Mouse (Mus musculus): ENCODE results near the gene Yjefn3. TPM values are rescaled to one million over a fixed set of nuclear protein-coding genes. Genes with fewer than 3 reads are reported as not detected.

Yjefn3 gene
- polyA plus RNA-seq, 1 experiment from 2014 or later: 4.2 TPM

DNA sequence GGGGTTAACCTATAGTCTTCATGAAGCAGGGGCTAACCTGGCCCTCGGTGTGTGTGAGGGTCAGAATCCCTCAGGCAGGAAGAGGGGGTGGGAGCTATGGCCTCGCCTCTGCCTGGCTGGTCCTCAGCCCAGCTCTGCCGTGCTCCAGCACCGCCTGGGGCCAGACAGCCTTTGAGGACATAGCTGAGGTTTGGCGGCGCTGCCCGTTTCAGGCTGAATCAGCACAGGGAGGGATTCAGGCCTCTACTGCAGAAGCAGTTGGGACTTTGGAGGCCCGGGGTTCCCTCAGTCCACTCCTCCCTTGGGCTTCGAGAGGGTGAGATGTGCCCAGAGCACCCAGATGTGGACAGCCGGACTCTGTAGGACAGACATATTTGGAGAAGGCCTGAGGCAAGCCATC, 26.4 kb downstream of the Yjefn3 start:
- Histone ChIP-seq H3K36me3 (no peaks in the 10 kb centered on the region), H3K4me2 (replicated peaks) (no peak overlapping the region), H3K9ac (no peak overlapping the region), H3K4me1 (replicated peaks) (peaks cover 4% of the 10 kb centered on the region), H3K27ac (no peak overlapping the region), H3K9me3 (no peaks in the 10 kb centered on the region), H3K27me3 (replicated peaks) (peaks cover 29% of the 10 kb centered on the region), H3K4me3 (replicated peaks) (no peak overlapping the region)
- no peak for ATAC-seq
- 41% methylated on average over 10 of the region's 10 CpGs for WGBS

DNA sequence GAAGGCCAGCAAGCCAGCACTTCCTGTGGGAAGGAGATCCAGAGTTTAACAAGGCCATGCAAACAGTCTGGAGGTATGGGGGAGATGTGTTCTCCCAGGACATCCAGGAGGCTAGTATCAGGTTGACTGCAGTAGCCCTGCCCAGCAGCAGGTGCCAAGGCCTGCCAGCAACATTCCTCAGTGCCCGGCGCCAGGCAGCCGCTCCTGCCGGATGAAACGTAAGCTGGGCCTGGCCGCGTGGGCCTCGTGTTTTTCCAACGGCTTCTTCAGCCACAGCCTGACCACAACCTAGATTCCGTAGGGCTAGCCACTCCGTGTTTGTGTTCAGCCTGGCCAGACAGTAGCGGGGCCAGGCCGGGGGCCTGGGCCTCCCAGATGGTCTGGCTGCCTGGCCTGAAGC, 27.9 kb downstream of the Yjefn3 start:
- no peaks in the 10 kb centered on the region for H3K36me3 ChIP-seq
- no peak overlapping the region for H3K9ac ChIP-seq
- H3K4me3 ChIP-seq (replicated peaks): no peak overlapping the region
- WGBS: 79% methylated on average over 13 of the region's 13 CpGs
- no peak overlapping the region for H3K4me2 ChIP-seq (replicated peaks)
- peaks cover 15% of the 10 kb centered on the region for H3K27me3 ChIP-seq (replicated peaks)
- H3K9me3 ChIP-seq: no peaks in the 10 kb centered on the region
- H3K27ac ChIP-seq: no peak overlapping the region
- no peak for ATAC-seq
- no peaks in the 10 kb centered on the region for H3K4me1 ChIP-seq (replicated peaks)

GRCm38 (mm10) chr8:69874155-69874554, 28.4 kb downstream of the Yjefn3 start:
- no peaks in the 10 kb centered on the region for H3K36me3 ChIP-seq
- no peak overlapping the region for H3K9ac ChIP-seq
- H3K4me3 ChIP-seq (replicated peaks): no peak overlapping the region
- ATAC-seq: no peak
- peaks cover 10% of the 10 kb centered on the region for H3K27me3 ChIP-seq (replicated peaks)
- H3K4me2 ChIP-seq (replicated peaks): no peak overlapping the region
- 12% methylated on average over 9 of the region's 9 CpGs for WGBS
- H3K9me3 ChIP-seq: no peaks in the 10 kb centered on the region
- no peak overlapping the region for H3K27ac ChIP-seq
- H3K4me1 ChIP-seq (replicated peaks): no peaks in the 10 kb centered on the region

DNA sequence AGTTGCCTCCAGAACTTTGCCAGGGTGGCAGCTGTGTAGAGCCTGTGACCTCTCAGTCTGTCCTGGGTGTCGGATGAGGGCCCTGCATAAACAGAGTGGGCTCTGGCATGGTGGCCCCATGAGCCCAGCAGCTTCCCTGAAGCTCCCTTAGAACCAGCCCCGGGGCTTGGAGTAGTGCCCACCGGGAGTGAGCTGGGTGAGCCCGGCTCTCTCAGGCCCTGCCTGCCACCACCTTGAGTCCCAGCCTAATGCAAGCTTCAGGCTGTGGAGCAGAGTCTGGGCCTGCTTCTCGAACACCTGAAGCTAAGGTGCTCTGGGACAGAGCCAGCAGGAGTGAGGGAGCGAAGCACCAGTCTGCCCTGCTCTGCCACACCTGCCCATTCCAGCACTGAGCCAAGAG, 31.6 kb downstream of the Yjefn3 start:
- H3K9ac ChIP-seq: no peak overlapping the region
- no peak overlapping the region for H3K4me2 ChIP-seq (replicated peaks)
- H3K27ac ChIP-seq: no peak overlapping the region
- no peaks in the 10 kb centered on the region for H3K4me1 ChIP-seq (replicated peaks)
- no peak overlapping the region for H3K4me3 ChIP-seq (replicated peaks)
- no peaks in the 10 kb centered on the region for H3K9me3 ChIP-seq
- H3K36me3 ChIP-seq: no peaks in the 10 kb centered on the region
- WGBS: 81% methylated on average over 6 of the region's 6 CpGs
- no peak for ATAC-seq
- H3K27me3 ChIP-seq (replicated peaks): no peaks in the 10 kb centered on the region

DNA sequence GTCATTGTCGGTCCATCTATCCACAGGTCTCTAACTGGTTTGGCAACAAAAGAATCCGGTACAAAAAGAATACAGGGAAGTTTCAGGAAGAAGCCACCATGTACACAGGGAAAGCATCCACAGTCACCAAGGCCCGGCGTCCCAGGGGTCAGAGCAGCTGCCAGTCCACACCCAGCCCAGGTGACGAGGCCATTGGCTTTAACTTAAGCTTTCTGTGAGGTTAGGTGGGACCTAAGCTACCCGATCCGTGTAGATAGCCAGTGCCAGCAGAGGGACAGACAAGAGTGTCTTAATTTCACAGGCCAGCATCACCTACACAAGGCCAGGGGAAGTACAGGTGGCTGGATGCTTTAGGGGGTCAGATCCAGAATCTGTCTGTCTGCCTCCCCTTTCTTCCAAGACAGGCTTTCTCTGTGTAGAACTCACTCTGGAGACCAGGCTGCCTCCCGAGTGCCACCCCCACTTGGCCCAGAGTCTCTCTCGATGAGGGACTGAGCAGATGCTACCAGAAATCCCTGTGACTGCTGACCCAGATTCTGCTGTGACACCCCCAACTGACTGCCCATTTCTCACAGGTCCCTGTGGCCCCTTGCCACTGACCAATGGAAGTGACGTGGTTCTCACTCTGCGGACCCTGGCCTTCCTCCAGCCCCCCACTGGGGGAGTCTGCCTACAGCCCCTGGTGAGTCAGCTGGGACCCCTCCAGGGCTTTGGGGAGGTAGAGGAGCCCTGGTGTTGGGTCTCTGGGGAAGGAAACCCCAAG, 32.3 kb downstream of the Yjefn3 start:
- no peak overlapping the region for H3K9ac ChIP-seq
- ATAC-seq: no peak
- WGBS: 79% methylated on average over 11 of the region's 11 CpGs
- no peaks in the 10 kb centered on the region for H3K4me1 ChIP-seq (replicated peaks)
- no peak overlapping the region for H3K4me3 ChIP-seq (replicated peaks)
- no peaks in the 10 kb centered on the region for H3K9me3 ChIP-seq
- no peaks in the 10 kb centered on the region for H3K27me3 ChIP-seq (replicated peaks)
- no peaks in the 10 kb centered on the region for H3K36me3 ChIP-seq
- H3K27ac ChIP-seq: no peak overlapping the region
- H3K4me2 ChIP-seq (replicated peaks): no peak overlapping the region

GRCm38 (mm10) chr8:69867696-69868326, 34.7 kb downstream of the Yjefn3 start:
- ATAC-seq: no peak
- H3K4me1 ChIP-seq (replicated peaks): no peaks in the 10 kb centered on the region
- no peaks in the 10 kb centered on the region for H3K36me3 ChIP-seq
- H3K27me3 ChIP-seq (replicated peaks): no peaks in the 10 kb centered on the region
- no peak overlapping the region for H3K4me3 ChIP-seq (replicated peaks)
- no peaks in the 10 kb centered on the region for H3K9me3 ChIP-seq
- 77% methylated on average over 5 of the region's 5 CpGs for WGBS
- H3K27ac ChIP-seq: no peak overlapping the region
- no peak overlapping the region for H3K9ac ChIP-seq
- H3K4me2 ChIP-seq (replicated peaks): no peak overlapping the region

DNA sequence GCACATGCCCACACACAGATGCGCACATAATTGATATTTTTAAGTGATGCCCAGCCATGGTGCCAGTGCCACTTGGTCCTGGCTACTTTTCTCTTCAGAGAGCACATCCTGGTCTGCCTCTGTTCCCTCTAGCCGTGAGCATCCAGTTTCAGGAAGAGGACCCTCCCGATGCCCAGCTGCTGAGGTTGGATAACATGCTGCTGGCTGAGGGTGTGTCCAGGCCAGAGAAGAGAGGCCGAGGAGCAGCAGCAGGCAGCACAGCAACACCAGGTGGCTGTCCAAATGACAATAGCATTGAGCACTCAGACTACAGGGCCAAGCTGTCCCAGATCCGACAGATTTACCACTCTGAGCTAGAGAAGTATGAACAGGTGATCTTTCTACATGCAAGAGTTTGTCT, 38.3 kb downstream of the Yjefn3 start:
- Histone ChIP-seq H3K9me3 (no peaks in the 10 kb centered on the region), H3K27ac (no peak overlapping the region), H3K4me2 (replicated peaks) (no peak overlapping the region), H3K27me3 (replicated peaks) (no peaks in the 10 kb centered on the region), H3K9ac (no peak overlapping the region), H3K4me1 (replicated peaks) (no peaks in the 10 kb centered on the region), H3K36me3 (no peaks in the 10 kb centered on the region), H3K4me3 (replicated peaks) (no peak overlapping the region)
- 67% methylated on average over 5 of the region's 5 CpGs for whole genome bisulfite sequencing
- ATAC-seq: no peak

GRCm38 (mm10) chr8:69863387-69864020, 39.0 kb downstream of the Yjefn3 start:
- H3K4me2 ChIP-seq (replicated peaks): no peak overlapping the region
- no peaks in the 10 kb centered on the region for H3K4me1 ChIP-seq (replicated peaks)
- no peak overlapping the region for H3K9ac ChIP-seq
- no peak overlapping the region for H3K27ac ChIP-seq
- H3K9me3 ChIP-seq: no peaks in the 10 kb centered on the region
- WGBS: 77% methylated on average over 5 of the region's 5 CpGs
- H3K4me3 ChIP-seq (replicated peaks): no peak overlapping the region
- H3K36me3 ChIP-seq: no peaks in the 10 kb centered on the region
- no peak for ATAC-seq
- H3K27me3 ChIP-seq (replicated peaks): no peaks in the 10 kb centered on the region

- H3K4me3 ChIP-seq (replicated peaks): no peak overlapping the region
- H3K27ac ChIP-seq: no peak overlapping the region
- no peak overlapping the region for H3K9ac ChIP-seq
- no peaks in the 10 kb centered on the region for H3K4me1 ChIP-seq (replicated peaks)
- ATAC-seq: no peak
- H3K9me3 ChIP-seq: no peaks in the 10 kb centered on the region
- H3K36me3 ChIP-seq: no peaks in the 10 kb centered on the region
- no peak overlapping the region for H3K4me2 ChIP-seq (replicated peaks)
- 65% methylated on average over 2 of the region's 2 CpGs for WGBS
- no peaks in the 10 kb centered on the region for H3K27me3 ChIP-seq (replicated peaks)
Measured at GRCm38 (mm10) chr8:69861251-69861650, 41.3 kb downstream of the Yjefn3 start.

- Histone ChIP-seq H3K9me3 (no peaks in the 10 kb centered on the region), H3K36me3 (no peaks in the 10 kb centered on the region), H3K4me2 (replicated peaks) (no peak overlapping the region), H3K4me1 (replicated peaks) (no peaks in the 10 kb centered on the region), H3K27me3 (replicated peaks) (no peaks in the 10 kb centered on the region), H3K4me3 (replicated peaks) (no peak overlapping the region), H3K9ac (no peak overlapping the region), H3K27ac (no peak overlapping the region)
- WGBS: 62% methylated on average over 4 of the region's 4 CpGs
- ATAC-seq: no peak
Measured at GRCm38 (mm10) chr8:69860807-69861206, 41.7 kb downstream of the Yjefn3 start.

DNA sequence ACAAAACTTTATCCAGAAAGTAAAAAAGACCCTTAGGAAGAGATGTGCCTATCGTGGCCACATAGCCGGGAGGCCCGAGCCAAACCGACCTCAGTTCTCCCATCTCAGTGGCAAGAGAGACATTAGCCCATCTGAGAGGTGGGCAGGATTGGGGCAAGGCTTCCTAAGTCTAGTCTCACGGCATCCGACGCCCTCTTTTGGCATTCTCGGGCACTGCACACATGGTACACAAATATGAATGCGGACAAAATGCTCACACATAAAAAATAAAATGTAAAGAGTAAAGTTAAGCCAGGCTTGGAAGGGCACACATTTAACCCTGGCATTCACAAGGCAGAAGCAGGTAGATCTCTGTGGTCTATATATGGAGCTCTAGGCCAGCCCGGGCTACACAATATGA, 48.6 kb downstream of the Yjefn3 start:
- Histone ChIP-seq H3K9ac (no peak overlapping the region), H3K4me2 (replicated peaks) (no peak overlapping the region), H3K9me3 (no peaks in the 10 kb centered on the region), H3K27ac (no peak overlapping the region), H3K27me3 (replicated peaks) (no peaks in the 10 kb centered on the region), H3K4me1 (replicated peaks) (no peaks in the 10 kb centered on the region), H3K36me3 (no peaks in the 10 kb centered on the region), H3K4me3 (replicated peaks) (no peak overlapping the region)
- ATAC-seq: no peak
- 89% methylated on average over 10 of the region's 10 CpGs for WGBS

DNA sequence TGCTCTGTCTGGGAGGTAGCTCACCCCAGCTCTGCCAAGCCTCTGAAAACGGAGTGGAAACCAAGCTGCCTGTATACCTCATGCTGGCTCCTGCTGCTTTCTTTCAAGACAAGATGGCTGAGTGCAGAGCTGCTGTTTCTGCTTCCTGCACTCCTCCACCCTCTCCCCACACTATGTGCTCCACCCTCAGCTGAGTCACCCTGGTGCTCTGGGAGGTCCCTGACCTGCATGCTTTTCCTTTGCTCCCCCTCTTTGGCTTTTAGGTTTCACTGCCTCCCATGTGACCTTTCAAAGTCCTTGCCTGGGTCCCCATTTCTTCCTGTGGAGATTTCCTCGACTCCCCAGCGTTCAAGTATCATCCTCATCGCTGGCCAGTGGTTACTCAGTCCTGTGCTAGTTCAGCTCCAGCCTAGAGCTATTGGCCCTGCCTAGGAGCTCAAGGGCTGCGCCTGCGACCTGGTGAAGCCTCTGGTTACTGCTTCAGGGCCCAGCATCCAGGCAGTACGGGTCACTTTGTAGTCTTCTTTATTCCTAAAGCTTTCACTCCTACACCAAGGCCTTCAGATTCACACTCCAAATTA, 51.5 kb downstream of the Yjefn3 start:
- no peak overlapping the region for H3K4me2 ChIP-seq (replicated peaks)
- WGBS: 73% methylated on average over 7 of the region's 7 CpGs
- no peaks in the 10 kb centered on the region for H3K9me3 ChIP-seq
- H3K36me3 ChIP-seq: no peaks in the 10 kb centered on the region
- no peaks in the 10 kb centered on the region for H3K4me1 ChIP-seq (replicated peaks)
- ATAC-seq: no peak; the same call in 1 of the 2 replicates
- no peak overlapping the region for H3K27ac ChIP-seq
- H3K9ac ChIP-seq: no peak overlapping the region
- H3K27me3 ChIP-seq (replicated peaks): no peaks in the 10 kb centered on the region
- H3K4me3 ChIP-seq (replicated peaks): no peak overlapping the region
